Mouse (Mus musculus) heart, postnatal 0 days (tissue): ENCODE measurements around the gene Caskin2.

Experiments used
- CTCF ChIP-seq: IDR thresholded peaks from 2 replicates; pipeline ENCODE4 v1.5.1; 2016; ENCODE audit warnings: antibody characterized with exemption, control low read depth, low read depth
- EP300 ChIP-seq: IDR thresholded peaks from 2 replicates; pipeline ENCODE4 v1.6.1; 2016; ENCODE audit warnings: antibody characterized with exemption, low read depth

DNA sequence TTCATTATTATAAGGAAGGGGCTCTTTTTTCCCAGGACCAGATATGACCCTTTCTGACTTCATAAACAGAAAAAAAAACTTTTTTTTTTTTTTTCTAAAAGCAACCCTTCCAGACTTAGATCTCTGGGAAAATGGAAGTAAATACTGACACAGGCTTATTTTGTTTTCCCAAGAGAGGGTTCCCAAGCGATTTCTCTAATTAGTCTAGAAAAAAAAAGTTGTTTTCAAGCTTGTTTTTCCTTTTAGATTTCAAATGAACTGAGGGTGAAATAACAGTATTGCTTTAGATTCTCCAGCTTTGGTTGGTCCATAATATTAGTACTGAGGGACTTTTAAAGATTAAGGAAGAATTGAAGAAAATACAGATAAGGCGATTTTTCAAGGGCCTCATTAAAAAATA, 48.7 kb downstream of the Caskin2 start:
- TF ChIP-seq CTCF (no peak), EP300 (no peak)
